ENCODE assay signal across 20 mouse cellular contexts in the genomic region with DNA sequence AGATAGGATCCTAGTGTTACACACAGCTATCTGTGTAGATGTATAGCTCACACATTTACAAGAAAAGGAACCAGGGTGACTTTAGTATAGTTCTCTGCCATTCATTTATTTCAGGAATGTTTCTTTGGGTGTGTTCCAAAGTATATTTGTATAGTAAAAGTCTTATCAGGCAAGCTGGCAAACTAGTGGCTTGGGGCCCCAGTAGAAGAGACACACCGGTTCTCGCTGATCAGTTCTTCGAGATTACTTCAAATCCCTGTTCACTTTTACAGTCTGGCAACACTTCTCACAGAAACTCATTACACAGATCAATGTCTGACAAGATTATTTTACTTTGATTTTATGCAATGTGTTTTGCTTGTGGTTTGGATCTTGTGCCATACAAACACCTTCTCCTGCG.
DNase-seq lines count a peak whose midpoint lies in the region; ATAC-seq and TF ChIP-seq lines count a peak whose summit lies in the region.
"Had no signal": no experiment of that assay in that cellular context is flagged by ENCODE, and none has a peak within 500 bp of the region (broad histone marks: within the 10 kb centered on the region; RNA-seq: fewer than 3 reads in every experiment).

No protein-coding gene starts in this region.

- no peak for TF ChIP-seq CTCF in intestine, postnatal 0 days (IDR thresholded peaks at IDR 0.05; ENCODE audit: low read depth)
- TF ChIP-seq CTCF in lung, adult 2 months (IDR thresholded peaks at IDR 0.05; ENCODE audit: insufficient read depth, low read length), result no peak

- H3K27ac ChIP-seq in intestine, embryonic 15.5 days, result no peak overlapping the region
- no peak overlapping the region for H3K27ac ChIP-seq in intestine, postnatal 0 days (ENCODE audit: low read depth, low read length)
- no peak overlapping the region for H3K27ac ChIP-seq in stomach, embryonic 15.5 days
- H3K27ac ChIP-seq: embryonic facial prominence, embryonic 15.5 days; forebrain, embryonic 10.5 days had no signal

- H3K4me2 ChIP-seq in intestine, embryonic 15.5 days (replicated peaks), result no peak overlapping the region
- no peak overlapping the region for H3K4me2 ChIP-seq in intestine, postnatal 0 days (replicated peaks; ENCODE audit: low read depth)
- H3K4me2 ChIP-seq in stomach, embryonic 15.5 days, result no peak overlapping the region
- H3K4me2 ChIP-seq: embryonic facial prominence, embryonic 15.5 days; heart, embryonic 12.5 days had no signal

- H3K27me3 ChIP-seq in intestine, embryonic 15.5 days (replicated peaks), result no peaks in the 10 kb centered on the region
- H3K27me3 ChIP-seq in intestine, postnatal 0 days (replicated peaks; ENCODE audit: control insufficient read depth, insufficient read depth, low read length), result no peaks in the 10 kb centered on the region
- H3K27me3 ChIP-seq in stomach, embryonic 15.5 days (replicated peaks), result no peaks in the 10 kb centered on the region
- H3K27me3 ChIP-seq: embryonic facial prominence, embryonic 15.5 days; heart, embryonic 12.5 days had no signal

- no peaks in the 10 kb centered on the region for H3K9me3 ChIP-seq in intestine, embryonic 15.5 days
- H3K9me3 ChIP-seq in intestine, postnatal 0 days (ENCODE audit: control insufficient read depth), result no peaks in the 10 kb centered on the region
- H3K9me3 ChIP-seq in stomach, embryonic 15.5 days, result no peaks in the 10 kb centered on the region
- H3K9me3 ChIP-seq: embryonic facial prominence, embryonic 15.5 days; forebrain, embryonic 10.5 days; heart, embryonic 12.5 days had no signal

- H3K36me3 ChIP-seq in intestine, embryonic 15.5 days, result no peaks in the 10 kb centered on the region
- no peaks in the 10 kb centered on the region for H3K36me3 ChIP-seq in intestine, postnatal 0 days (ENCODE audit: control insufficient read depth, insufficient read depth)
- no peaks in the 10 kb centered on the region for H3K36me3 ChIP-seq in stomach, embryonic 15.5 days
- H3K36me3 ChIP-seq: embryonic facial prominence, embryonic 15.5 days; forebrain, embryonic 10.5 days; heart, embryonic 12.5 days had no signal

- 71% methylated on average over 4 of the region's 4 CpGs for WGBS in intestine, embryonic 15.5 days
- WGBS in intestine, postnatal 0 days, result 45% methylated on average over 4 of the region's 4 CpGs
- WGBS in lung, adult 2 months, result 53% methylated on average over 4 of the region's 4 CpGs
- WGBS in stomach, embryonic 15.5 days, result 56% methylated on average over 4 of the region's 4 CpGs

- H3K9ac ChIP-seq in intestine, embryonic 15.5 days, result no peak overlapping the region
- no peak overlapping the region for H3K9ac ChIP-seq in intestine, postnatal 0 days (ENCODE audit: low read depth, low read length)
- no peak overlapping the region for H3K9ac ChIP-seq in stomach, embryonic 15.5 days
- H3K9ac ChIP-seq: embryonic facial prominence, embryonic 15.5 days; heart, embryonic 12.5 days had no signal

- peak; percentile 53; the same call in 1 of the 2 replicates for ATAC-seq in intestine, embryonic 15.5 days
- no peak for ATAC-seq in intestine, postnatal 0 days
- peak; percentile 22; the same call in 1 of the 2 replicates for ATAC-seq in stomach, embryonic 15.5 days (ENCODE audit: insufficient read depth, low FRiP score, low read depth)
- ATAC-seq: forebrain, embryonic 14.5 days; hindbrain, embryonic 16.5 days had no signal

- no peak overlapping the region for H3K4me3 ChIP-seq in intestine, embryonic 15.5 days (replicated peaks)
- H3K4me3 ChIP-seq in intestine, postnatal 0 days (ENCODE audit: low read depth, low read length), result no peak overlapping the region
- no peak overlapping the region for H3K4me3 ChIP-seq in lung, adult 2 months (replicated peaks; ENCODE audit: extremely low read depth, low read depth, low read length)
- H3K4me3 ChIP-seq in stomach, embryonic 15.5 days (replicated peaks), result no peak overlapping the region
- H3K4me3 ChIP-seq: embryonic facial prominence, embryonic 15.5 days; erythroblast, embryonic 14.5 days; forebrain, embryonic 10.5 days; heart, embryonic 12.5 days had no signal

- TF ChIP-seq POLR2A in lung, adult 2 months (IDR thresholded peaks at IDR 0.05; ENCODE audit: borderline replicate concordance, extremely low read depth, low read depth, low read length), result no peak

- peak; percentile 11 for DNase-seq in lung, postnatal 36 days
- no peak for DNase-seq in lung, adult 2 months
- no peak for DNase-seq in urinary bladder, postnatal 10 days (ENCODE audit: low spot score)
- DNase-seq: adrenal gland, adult 8-10 months; adrenal gland, postnatal 36 days; cerebellum, adult 2 months; cerebellum, postnatal 10 days; embryo, embryonic 11 days; gastrocnemius, postnatal 36 days; heart, adult 18-20 months; heart, postnatal 36 days had no signal

- H3K4me1 ChIP-seq in intestine, embryonic 15.5 days (replicated peaks), result no peaks in the 10 kb centered on the region
- H3K4me1 ChIP-seq in intestine, postnatal 0 days (replicated peaks; ENCODE audit: control insufficient read depth, insufficient read depth, low read length), result no peaks in the 10 kb centered on the region
- no peaks in the 10 kb centered on the region for H3K4me1 ChIP-seq in lung, adult 2 months (ENCODE audit: control insufficient read depth, insufficient read depth, low read length)
- no peaks in the 10 kb centered on the region for H3K4me1 ChIP-seq in stomach, embryonic 15.5 days
